Mouse (Mus musculus): ENCODE data around the gene Mcts1. TPM values are rescaled to one million over a fixed set of nuclear protein-coding genes. Genes with fewer than 3 reads are reported as not detected.

Mcts1 gene
- polyA plus RNA-seq, 1 experiment from 2014 or later = 152 TPM

Other genes with a start within 250 kb of the Mcts1 start
- gene Lamp2, start 144.1 kb upstream of the Mcts1 start, polyA plus RNA-seq (2015; fragmentation: Nextera tagmentation; extraction: Ambion mirVana) = 47.1 and 48.1 TPM in 2 replicates
- 18.1 and 18.5 TPM in 2 replicates for gene Cul4b, start 24.4 kb upstream of the Mcts1 start, polyA plus RNA-seq (2015; fragmentation: Nextera tagmentation; extraction: Ambion mirVana)
- gene C1galt1c1, start 34.5 kb downstream of the Mcts1 start, polyA plus RNA-seq (2015; fragmentation: Nextera tagmentation; extraction: Ambion mirVana) = 23.3 and 26.7 TPM in 2 replicates
- gene 6030498E09Rik, start 172.1 kb downstream of the Mcts1 start, polyA plus RNA-seq (2015; fragmentation: Nextera tagmentation; extraction: Ambion mirVana) = 0.24 TPM in 1 of 2 replicates, not detected in the other